Mouse (Mus musculus) heart, postnatal 0 days (tissue): ENCODE measurements around the gene Jade2. TPM values are rescaled to one million over a fixed set of nuclear protein-coding genes. Genes with fewer than 3 reads are reported as not detected.

Source experiments
- ATAC-seq: fragments of 200-750 bp; cut with Nextera tagmentation; 2 replicates; pipeline ENCODE4 v1.8.0; 2017; ENCODE audit warnings: low read depth, moderate number of reproducible peaks, moderate library complexity; ENCODE audit not compliant: insufficient read depth
- DNase-seq: peaks from one replicate; pipeline ENCODE4 v3.0.0-alpha.2; 2016; ENCODE audit warnings: low spot score
- H3K27ac ChIP-seq: fragments of 300-500 bp; sonication (generic); 2 replicates; pipeline ENCODE4 v1.5.1; 2014; ENCODE audit warnings: low read depth, mild to moderate bottlenecking
- H3K27me3 ChIP-seq: fragments of 300-500 bp; sonication (generic); 2 replicates; pipeline ENCODE4 v1.6.1; 2014; ENCODE audit warnings: low read length, mixed read lengths; ENCODE audit not compliant: control insufficient read depth, insufficient read depth
- H3K36me3 ChIP-seq: fragments of 300-500 bp; sonication (generic); replicated peaks from 2 replicates; pipeline ENCODE4 v1.6.1; 2014; ENCODE audit warnings: low read length, mixed read lengths; ENCODE audit not compliant: control insufficient read depth, insufficient read depth
- H3K4me1 ChIP-seq: fragments of 300-500 bp; sonication (generic); 2 replicates; pipeline ENCODE4 v1.6.1; 2014; ENCODE audit warnings: antibody characterized with exemption; ENCODE audit not compliant: control insufficient read depth, insufficient read depth
- H3K4me2 ChIP-seq: fragments of 300-500 bp; sonication (generic); 2 replicates; pipeline ENCODE4 v1.6.1; 2014; ENCODE audit warnings: low read depth, mild to moderate bottlenecking, low read length, moderate library complexity
- H3K4me3 ChIP-seq: fragments of 300-500 bp; sonication (generic); 2 replicates; pipeline ENCODE4 v1.5.1; 2014; ENCODE audit warnings: low read depth, low read length
- H3K9ac ChIP-seq: fragments of 300-500 bp; sonication (generic); replicated peaks from 2 replicates; pipeline ENCODE4 v1.6.1; 2014; ENCODE audit warnings: low read depth, low read length, mixed read lengths
- H3K9me3 ChIP-seq: fragments of 300-500 bp; sonication (generic); replicated peaks from 2 replicates; pipeline ENCODE4 v1.6.1; 2016; ENCODE audit warnings: low read length; ENCODE audit not compliant: control insufficient read depth
- CTCF ChIP-seq: IDR thresholded peaks from 2 replicates; pipeline ENCODE4 v1.5.1; 2016; ENCODE audit warnings: antibody characterized with exemption, control low read depth, low read depth
- EP300 ChIP-seq: IDR thresholded peaks from 2 replicates; pipeline ENCODE4 v1.6.1; 2016; ENCODE audit warnings: antibody characterized with exemption, low read depth
- WGBS: fragments of 180-500 bp; shearing (Covaris S2); extraction: QIAGEN DNeasy Blood & Tissue Kit; methylation state at CpG from one replicate; pipeline ENCODE4 v1.1.7; 2014; 5-methylcytosine and 5-hydroxymethylcytosine counted together
- polyA plus RNA-seq: library from polyadenylated mRNA; unstranded; fragments of >200 nt; fragmentation: Nextera tagmentation; extraction: Ambion mirVana; gene quantifications from 2 replicates; pipeline ENCODE4 v1.2.1, GENCODE M21; 2015
- total RNA-seq: library from RNA; depleted of rRNA; stranded (reverse); fragments of >200 nt; gene quantifications from 2 replicates; pipeline ENCODE4 v1.2.3, GENCODE M21; 2014; ENCODE audit warnings: low replicate concordance; rRNA removed

Gene Jade2
- total and polyA plus RNA-seq, 2 experiments from 2014 or later = 0.72 to 1.9 TPM

GRCm38 (mm10) chr11:51764816-51765215 is 92.6 kb downstream of the Jade2 start:
- no peak overlapping the region for H3K9ac ChIP-seq

GRCm38 (mm10) chr11:51763955-51764354 is 93.5 kb downstream of the Jade2 start:
- Histone ChIP-seq H3K4me2 (peak overlapping the region; percentile 75), H3K9ac (peak overlapping the region; percentile 70), H3K4me1 (peaks cover 12% of the 10 kb centered on the region; the same call in 1 of the 2 replicates), H3K27me3 (no peaks in the 10 kb centered on the region), H3K27ac (no peak overlapping the region), H3K36me3 (no peaks in the 10 kb centered on the region), H3K4me3 (peak overlapping the region; percentile 70), H3K9me3 (no peaks in the 10 kb centered on the region)
- DNase-seq (no peak), ATAC-seq (no peak)
- TF ChIP-seq CTCF (no peak), EP300 (no peak)
- WGBS = 4% methylated on average over 13 of the region's 13 CpGs

More at GRCm38 (mm10) chr11:51764816-51765215, 92.6 kb downstream of the Jade2 start:
- Histone ChIP-seq H3K27ac (no peak overlapping the region), H3K4me3 (no peak overlapping the region; the same call in 1 of the 2 replicates), H3K27me3 (no peaks in the 10 kb centered on the region), H3K36me3 (no peaks in the 10 kb centered on the region), H3K4me2 (peak overlapping the region; percentile 75; the same call in 1 of the 2 replicates), H3K4me1 (peaks cover 12% of the 10 kb centered on the region; the same call in 1 of the 2 replicates), H3K9me3 (no peaks in the 10 kb centered on the region)
- TF ChIP-seq CTCF (no peak), EP300 (no peak)
- DNase-seq (no peak), ATAC-seq (no peak)
- 77% methylated on average over 4 of the region's 4 CpGs for WGBS

Other genes with a start within 250 kb of the Jade2 start
- 34.1 and 58.2 TPM in 2 replicates for gene Nhp2, start 237.9 kb downstream of the Jade2 start, total RNA-seq
- gene Nhp2, start 237.9 kb downstream of the Jade2 start, polyA plus RNA-seq = 59.7 and 61.4 TPM in 2 replicates
- 38.6 and 54.3 TPM in 2 replicates for gene Rmnd5b, start 221.8 kb downstream of the Jade2 start, total RNA-seq
- 25.8 and 30.0 TPM in 2 replicates for gene Rmnd5b, start 221.8 kb downstream of the Jade2 start, polyA plus RNA-seq
- gene N4bp3, start 206.8 kb downstream of the Jade2 start, total RNA-seq = 31.2 and 34.8 TPM in 2 replicates
- 18.1 and 20.2 TPM in 2 replicates for gene N4bp3, start 206.8 kb downstream of the Jade2 start, polyA plus RNA-seq
- 0.08 and 0.58 TPM in 2 replicates for gene D930048N14Rik, start 206.7 kb downstream of the Jade2 start, total RNA-seq
- 0.74 and 0.78 TPM in 2 replicates for gene D930048N14Rik, start 206.7 kb downstream of the Jade2 start, polyA plus RNA-seq
- gene 0610009B22Rik, start 168.8 kb downstream of the Jade2 start, total RNA-seq = 28.4 and 45.5 TPM in 2 replicates
- 93.0 and 106 TPM in 2 replicates for gene 0610009B22Rik, start 168.8 kb downstream of the Jade2 start, polyA plus RNA-seq
- gene Sec24a, start 94.0 kb downstream of the Jade2 start, total RNA-seq = 8.3 and 11.8 TPM in 2 replicates
- gene Sec24a, start 94.0 kb downstream of the Jade2 start, polyA plus RNA-seq = 6.2 and 7.3 TPM in 2 replicates
- gene Sar1b, start 94.0 kb downstream of the Jade2 start, total RNA-seq = 124 and 134 TPM in 2 replicates
- gene Sar1b, start 94.0 kb downstream of the Jade2 start, polyA plus RNA-seq = 194 and 196 TPM in 2 replicates
- 37.6 and 58.0 TPM in 2 replicates for gene Cdkn2aipnl, start 110.0 kb upstream of the Jade2 start, total RNA-seq
- gene Cdkn2aipnl, start 110.0 kb upstream of the Jade2 start, polyA plus RNA-seq = 40.7 and 46.9 TPM in 2 replicates
- gene Ube2b, start 143.1 kb upstream of the Jade2 start, total RNA-seq = 169 and 261 TPM in 2 replicates
- 404 and 412 TPM in 2 replicates for gene Ube2b, start 143.1 kb upstream of the Jade2 start, polyA plus RNA-seq
- gene Cdkl3, start 146.6 kb upstream of the Jade2 start, total RNA-seq = 2.3 and 5.6 TPM in 2 replicates
- 13.1 and 16.3 TPM in 2 replicates for gene Cdkl3, start 146.6 kb upstream of the Jade2 start, polyA plus RNA-seq
- 68.0 and 77.5 TPM in 2 replicates for gene Ppp2ca, start 241.0 kb upstream of the Jade2 start, total RNA-seq
- 48.8 and 53.3 TPM in 2 replicates for gene Ppp2ca, start 241.0 kb upstream of the Jade2 start, polyA plus RNA-seq